Mouse (Mus musculus) thymus, adult 2 months (tissue): ENCODE measurements around the gene Trpv2. TPM values are rescaled to one million over a fixed set of nuclear protein-coding genes. Genes with fewer than 3 reads are reported as not detected.

Experiments used
- DNase-seq: peaks from one replicate; pipeline ENCODE4 v3.0.0; 2021
- H3K27ac ChIP-seq: fragments of 200-500 bp; 2 replicates; pipeline ENCODE4 v1.5.1; 2012; ENCODE audit warnings: low read length, control low read depth; ENCODE audit not compliant: control insufficient read depth, insufficient read depth
- H3K27me3 ChIP-seq: fragments of 200-500 bp; 2 replicates; pipeline ENCODE4 v1.6.1; 2012; ENCODE audit warnings: mild to moderate bottlenecking, low read length, moderate library complexity, mixed read lengths; ENCODE audit not compliant: control insufficient read depth, insufficient read depth
- H3K36me3 ChIP-seq: fragments of 200-500 bp; 2 replicates; pipeline ENCODE4 v1.6.1; 2012; ENCODE audit warnings: mild to moderate bottlenecking, low read length, moderate library complexity; ENCODE audit not compliant: control insufficient read depth, insufficient read depth
- H3K4me1 ChIP-seq: fragments of 200-500 bp; replicated peaks from 2 replicates; pipeline ENCODE4 v1.6.1; 2012; ENCODE audit warnings: low read length; ENCODE audit not compliant: control insufficient read depth, insufficient read depth
- H3K4me3 ChIP-seq: fragments of 200-500 bp; 2 replicates; pipeline ENCODE4 v1.5.1; 2012; ENCODE audit warnings: mild to moderate bottlenecking, low read length, control low read depth, moderate library complexity; ENCODE audit not compliant: control insufficient read depth, insufficient read depth
- CTCF ChIP-seq: fragments of 200-500 bp; IDR thresholded peaks from 2 replicates; pipeline ENCODE4 v1.5.1; 2012; ENCODE audit warnings: mild to moderate bottlenecking, control low read depth, low read length, moderate library complexity, borderline replicate concordance; ENCODE audit not compliant: control insufficient read depth, poor library complexity, insufficient read depth; ENCODE audit errors: extremely low read depth
- POLR2A ChIP-seq: fragments of 200-500 bp; IDR thresholded peaks from 2 replicates; pipeline ENCODE4 v1.6.1; 2012; ENCODE audit warnings: mild to moderate bottlenecking, low read length, control low read depth, moderate library complexity; ENCODE audit not compliant: control insufficient read depth, poor library complexity, insufficient read depth; ENCODE audit errors: extremely low read depth
- WGBS: fragments of 180-500 bp; shearing (Covaris S2); methylation state at CpG from one replicate; pipeline ENCODE4 v1.1.7; 2018; 5-methylcytosine and 5-hydroxymethylcytosine counted together
- polyA plus RNA-seq: library from polyadenylated mRNA; depleted of rRNA; stranded (reverse); fragments of >200 nt; gene quantifications from 2 replicates; pipeline ENCODE4 v1.2.3, GENCODE M21; 2012

Gene Trpv2
- polyA plus RNA-seq, 1 experiment, result 96.0 TPM

DNA sequence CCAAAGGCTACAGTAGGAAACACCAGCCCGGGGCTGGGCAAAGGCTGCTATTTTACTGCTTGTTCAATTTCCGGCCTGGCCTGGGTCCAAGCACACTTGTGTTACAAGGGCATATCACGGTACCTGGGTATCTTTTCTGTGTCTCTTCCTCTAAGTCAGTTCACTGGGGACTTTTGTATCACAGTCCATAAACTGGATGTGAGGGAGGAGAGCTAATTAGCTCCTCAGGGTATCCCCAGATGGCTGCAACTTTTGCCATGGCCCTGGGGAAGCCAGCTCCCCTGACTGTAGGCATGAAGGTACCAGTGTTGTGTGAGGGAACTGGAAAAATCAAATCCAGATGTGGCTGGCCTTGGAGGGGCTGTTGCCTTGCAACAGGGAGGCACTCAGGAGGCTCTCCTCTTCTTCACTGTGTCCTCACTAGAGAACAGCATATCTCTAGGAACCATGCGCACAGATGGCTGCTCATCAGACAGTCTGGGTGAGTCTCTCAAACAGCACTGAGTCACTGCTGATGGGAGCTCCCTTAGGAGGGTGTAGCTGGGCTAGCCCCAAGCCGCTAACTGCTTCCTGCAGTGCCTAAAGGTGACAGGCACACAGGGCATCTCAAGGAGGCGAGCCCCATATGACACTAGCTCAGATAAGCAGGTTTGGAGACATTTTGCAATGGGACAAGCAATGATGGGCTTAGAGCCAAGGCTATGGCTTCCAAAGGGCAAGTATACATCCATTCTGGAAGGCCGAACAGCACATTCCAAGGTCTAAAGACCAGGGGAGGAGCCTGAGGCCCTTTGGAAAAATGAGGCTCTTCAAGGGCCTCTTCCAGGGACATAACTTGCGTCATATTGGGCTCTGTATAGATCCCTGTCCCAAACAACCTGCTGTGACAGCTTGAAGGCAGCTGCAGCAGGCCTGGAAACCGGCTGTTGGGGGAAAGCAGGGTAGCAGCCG, 50.3 kb downstream of the Trpv2 start:
- Histone ChIP-seq H3K36me3 (no peaks in the 10 kb centered on the region), H3K4me1 (peaks cover 6% of the 10 kb centered on the region), H3K27me3 (no peaks in the 10 kb centered on the region), H3K27ac (no peak overlapping the region), H3K4me3 (no peak overlapping the region)
- no peak for TF ChIP-seq CTCF
- TF ChIP-seq POLR2A, result no peak
- DNase-seq, result no peak
- WGBS, result 83% methylated on average over 10 of the region's 10 CpGs

DNA sequence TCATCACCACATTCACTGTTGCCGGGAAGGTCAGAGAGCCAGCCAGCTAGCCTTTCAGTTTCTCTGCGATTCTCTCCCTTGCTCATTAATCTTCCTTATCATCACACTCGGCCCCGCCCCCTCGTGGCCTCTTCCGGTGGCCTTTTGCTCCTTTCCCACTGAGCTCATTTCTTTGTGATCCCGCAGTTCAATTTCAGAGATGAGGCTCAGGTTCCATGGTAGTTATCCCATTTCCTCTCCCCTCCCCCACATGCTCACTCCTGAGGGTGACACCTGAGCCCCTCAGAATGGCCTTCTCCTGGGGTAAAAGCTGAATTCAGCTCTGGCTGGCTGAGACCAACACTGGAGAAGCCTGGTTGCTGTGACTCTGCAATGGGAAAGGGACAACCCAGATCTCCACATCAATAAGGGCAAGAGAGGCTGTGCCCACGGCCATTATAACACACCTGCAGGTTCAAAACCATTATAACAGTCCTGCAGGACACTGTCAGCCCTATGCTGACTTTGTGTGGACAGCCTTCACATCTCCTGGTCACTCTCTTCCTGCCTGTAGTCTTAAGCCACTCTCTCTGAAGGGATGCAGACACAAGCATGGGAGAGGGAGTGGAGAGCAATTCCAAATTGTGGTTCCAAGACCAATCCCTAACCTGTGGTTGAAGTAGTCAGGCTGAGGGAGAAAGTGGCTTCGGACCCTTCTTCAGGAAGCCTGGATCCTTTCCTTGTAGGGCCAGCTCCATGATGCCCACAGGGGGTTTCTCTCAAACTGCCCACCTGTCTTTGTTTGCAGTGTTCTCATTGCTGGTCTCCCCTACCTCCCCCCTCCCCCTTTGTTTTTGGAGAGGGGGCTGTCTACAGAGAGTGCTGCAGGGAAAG, 55.3 kb downstream of the Trpv2 start:
- WGBS, result 16% methylated on average over 9 of the region's 9 CpGs
- TF ChIP-seq CTCF (no peak), POLR2A (no peak)
- Histone ChIP-seq H3K27ac (no peak overlapping the region), H3K4me3 (no peak overlapping the region), H3K36me3 (no peaks in the 10 kb centered on the region), H3K4me1 (peaks cover 16% of the 10 kb centered on the region), H3K27me3 (no peaks in the 10 kb centered on the region)
- peak; percentile 18 for DNase-seq

GRCm38 (mm10) chr11:62630225-62630821, 56.0 kb downstream of the Trpv2 start:
- no peak overlapping the region for H3K27ac ChIP-seq
- peaks cover 16% of the 10 kb centered on the region for H3K4me1 ChIP-seq

GRCm38 (mm10) chr11:62631138-62631537, 56.9 kb downstream of the Trpv2 start:
- Histone ChIP-seq H3K4me1 (peaks cover 16% of the 10 kb centered on the region), H3K27ac (no peak overlapping the region), H3K4me3 (no peak overlapping the region), H3K27me3 (no peaks in the 10 kb centered on the region), H3K36me3 (no peaks in the 10 kb centered on the region)
- DNase-seq, result no peak
- TF ChIP-seq CTCF (no peak), POLR2A (no peak)
- 88% methylated on average over 4 of the region's 4 CpGs for WGBS

More at GRCm38 (mm10) chr11:62630225-62630821, 56.0 kb downstream of the Trpv2 start:
- H3K36me3 ChIP-seq, result no peaks in the 10 kb centered on the region
- 44% methylated on average over 11 of the region's 11 CpGs for WGBS
- no peak overlapping the region for H3K4me3 ChIP-seq
- no peaks in the 10 kb centered on the region for H3K27me3 ChIP-seq
- TF ChIP-seq CTCF, result no peak
- TF ChIP-seq POLR2A, result no peak
- no peak for DNase-seq

DNA sequence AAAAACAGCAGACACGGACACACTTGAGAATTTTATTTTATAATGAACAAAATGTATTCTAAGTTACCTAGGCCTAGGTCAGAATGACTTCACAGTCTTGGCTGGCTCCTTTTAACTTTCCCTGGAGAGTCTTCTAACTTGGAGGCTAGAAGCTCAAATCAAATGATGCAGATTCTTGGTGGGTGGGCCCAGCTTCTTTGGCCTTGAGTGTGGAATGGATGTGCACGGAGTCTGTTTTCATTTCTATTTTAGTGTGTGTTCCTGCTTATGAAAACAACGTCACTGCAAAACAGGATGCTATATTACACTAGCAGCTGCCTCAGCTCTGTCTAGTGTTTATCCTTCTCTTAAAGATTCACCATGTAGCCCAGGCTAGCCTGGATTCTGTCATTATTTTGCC, 61.1 kb downstream of the Trpv2 start:
- TF ChIP-seq POLR2A (no peak), CTCF (no peak)
- WGBS, result 92% methylated on average over 3 of the region's 3 CpGs
- H3K27me3 ChIP-seq, result no peaks in the 10 kb centered on the region
- DNase-seq, result no peak
- peaks cover 3% of the 10 kb centered on the region; the same call in 1 of the 2 replicates for H3K4me1 ChIP-seq
- no peak overlapping the region for H3K27ac ChIP-seq
- no peaks in the 10 kb centered on the region for H3K36me3 ChIP-seq
- no peak overlapping the region for H3K4me3 ChIP-seq

GRCm38 (mm10) chr11:62636105-62636839, 62.0 kb downstream of the Trpv2 start:
- no peaks in the 10 kb centered on the region for H3K36me3 ChIP-seq
- 85% methylated on average over 11 of the region's 11 CpGs for WGBS
- no peak for DNase-seq
- H3K4me3 ChIP-seq, result no peak overlapping the region
- TF ChIP-seq CTCF (no peak), POLR2A (no peak)
- no peaks in the 10 kb centered on the region for H3K4me1 ChIP-seq
- no peaks in the 10 kb centered on the region for H3K27me3 ChIP-seq
- no peak overlapping the region for H3K27ac ChIP-seq
